Mouse (Mus musculus) cerebral cortex, adult 2 months (tissue): Measurements from ENCODE around the gene Klk1b3.

Experiments used
- WGBS: fragments of 180-500 bp; shearing (Covaris S2); methylation state at CpG from one replicate; pipeline ENCODE4 v1.1.7; 2018; 5-methylcytosine and 5-hydroxymethylcytosine counted together

Gene Klk1b3

GRCm38 (mm10) chr7:44197891-44198290 is at the start of gene Klk1b3:
Gene Klk1b3, plus strand, starts transcription at chr7:44198191.
- 65% methylated on average over 3 of the region's 3 CpGs for WGBS

- WGBS: 39% methylated on average over 9 of the region's 9 CpGs
Observed at GRCm38 (mm10) chr7:44179299-44180045, 18.5 kb upstream of the Klk1b3 start.

GRCm38 (mm10) chr7:44186516-44186915 is 11.5 kb upstream of the Klk1b3 start:
- WGBS: 73% methylated on average over 8 of the region's 8 CpGs

GRCm38 (mm10) chr7:44187936-44188335 is 10.1 kb upstream of the Klk1b3 start, which contains the start of gene Klk1b24:
Gene Klk1b24, plus strand, starts transcription at chr7:44188236.

GRCm38 (mm10) chr7:44193466-44193865 is 4.5 kb upstream of the Klk1b3 start:
- 93% methylated on average over 1 of the region's 1 CpGs for WGBS

GRCm38 (mm10) chr7:44207135-44207534 is 9.1 kb downstream of the Klk1b3 start, which contains the start of gene Klk1b4:
Gene Klk1b4, plus strand, starts transcription at chr7:44207435.
- WGBS: 66% methylated on average over 3 of the region's 3 CpGs

- 86% methylated on average over 3 of the region's 3 CpGs for WGBS
Observed at GRCm38 (mm10) chr7:44208307-44208706, 10.3 kb downstream of the Klk1b3 start.

GRCm38 (mm10) chr7:44215645-44216044 is 17.7 kb downstream of the Klk1b3 start, which contains the start of gene Klk1b5:
Gene Klk1b5, plus strand, starts transcription at chr7:44215945.
- 82% methylated on average over 1 of the region's 1 CpGs for WGBS

GRCm38 (mm10) chr7:44221601-44222000 is 23.6 kb downstream of the Klk1b3 start:
- WGBS: 77% methylated on average over 10 of the region's 10 CpGs

GRCm38 (mm10) chr7:44222335-44222734 is 24.3 kb downstream of the Klk1b3 start:
- 86% methylated on average over 6 of the region's 6 CpGs for WGBS

- 53% methylated on average over 1 of the region's 1 CpGs for WGBS
Observed at GRCm38 (mm10) chr7:44225076-44225475, 27.1 kb downstream of the Klk1b3 start, which contains the start of gene Klk1. Gene Klk1, plus strand, starts transcription at chr7:44225360.

- WGBS: 83% methylated on average over 3 of the region's 3 CpGs
Observed at GRCm38 (mm10) chr7:44235909-44236308, 37.9 kb downstream of the Klk1b3 start, which contains the start of gene Gm36864. Gene Gm36864, plus strand, starts transcription at chr7:44236177.

GRCm38 (mm10) chr7:44239913-44240312 is 41.9 kb downstream of the Klk1b3 start:
- 55% methylated on average over 2 of the region's 2 CpGs for WGBS

- WGBS: 52% methylated on average over 1 of the region's 1 CpGs
Observed at GRCm38 (mm10) chr7:44240712-44241111, 42.7 kb downstream of the Klk1b3 start.

GRCm38 (mm10) chr7:44241163-44241562 is 43.2 kb downstream of the Klk1b3 start:
- 47% methylated on average over 2 of the region's 2 CpGs for WGBS

- 65% methylated on average over 1 of the region's 1 CpGs for WGBS
Observed at GRCm38 (mm10) chr7:44244080-44244479, 46.1 kb downstream of the Klk1b3 start.

GRCm38 (mm10) chr7:44246055-44246983 is 48.3 kb downstream of the Klk1b3 start, which contains the start of the genes 1700028J19Rik and 2410002F23Rik:
Gene 1700028J19Rik, minus strand, starts transcription at chr7:44246695.
Gene 2410002F23Rik, plus strand, starts transcription at chr7:44246722.
- WGBS: under 1% methylated on average over 62 of the region's 62 CpGs

- WGBS: under 1% methylated on average over 23 of the region's 23 CpGs
Observed at GRCm38 (mm10) chr7:44246984-44247470, 49.0 kb downstream of the Klk1b3 start.

GRCm38 (mm10) chr7:44247971-44248370 is 50.0 kb downstream of the Klk1b3 start:
- 93% methylated on average over 2 of the region's 2 CpGs for WGBS

GRCm38 (mm10) chr7:44249248-44249647 is 51.3 kb downstream of the Klk1b3 start:
- WGBS: 85% methylated on average over 4 of the region's 4 CpGs

- WGBS: 85% methylated on average over 17 of the region's 17 CpGs
Observed at GRCm38 (mm10) chr7:44250732-44251275, 52.8 kb downstream of the Klk1b3 start.
